Mouse (Mus musculus): ENCODE measurements around the gene Plin5. TPM values are rescaled to one million over a fixed set of nuclear protein-coding genes. Genes with fewer than 3 reads are reported as not detected.

Plin5 gene
- polyA plus RNA-seq, 1 experiment from 2014 or later = 1.3 TPM

- Histone ChIP-seq H3K27me3 (ENCODE audit: control insufficient read depth, insufficient read depth, low read length) (peaks cover 33% of the 10 kb centered on the region), H3K36me3 (ENCODE audit: control insufficient read depth, insufficient read depth, low read length) (no peaks in the 10 kb centered on the region), H3K9me3 (ENCODE audit: control insufficient read depth, low read length) (peaks cover 9% of the 10 kb centered on the region), H3K9ac (ENCODE audit: low read depth, low read length) (no peak overlapping the region), H3K4me2 (replicated peaks; ENCODE audit: low read depth, low read length) (no peak overlapping the region), H3K4me1 (ENCODE audit: control insufficient read depth, insufficient read depth, low read length) (no peaks in the 10 kb centered on the region), H3K4me3 (ENCODE audit: low read length) (no peak overlapping the region), H3K27ac (ENCODE audit: low read depth, low read length) (no peak overlapping the region)
- 78% methylated on average over 11 of the region's 11 CpGs for WGBS
- ATAC-seq (ENCODE audit: low FRiP score, low TSS enrichment) = no peak
Measured at GRCm38 (mm10) chr17:56126175-56126574, 8.8 kb upstream of the Plin5 start.

- WGBS = 78% methylated on average over 4 of the region's 4 CpGs
- H3K4me3 ChIP-seq (ENCODE audit: low read length) = no peak overlapping the region
- peaks cover 42% of the 10 kb centered on the region for H3K27me3 ChIP-seq (ENCODE audit: control insufficient read depth, insufficient read depth, low read length)
- no peak for ATAC-seq (ENCODE audit: low FRiP score, low TSS enrichment)
- no peaks in the 10 kb centered on the region for H3K36me3 ChIP-seq (ENCODE audit: control insufficient read depth, insufficient read depth, low read length)
- H3K9me3 ChIP-seq (ENCODE audit: control insufficient read depth, low read length) = peaks cover 9% of the 10 kb centered on the region
- no peak overlapping the region for H3K4me2 ChIP-seq (replicated peaks; ENCODE audit: low read depth, low read length)
- no peak overlapping the region for H3K9ac ChIP-seq (ENCODE audit: low read depth, low read length)
- peaks cover 3% of the 10 kb centered on the region; the same call in 1 of the 2 replicates for H3K4me1 ChIP-seq (ENCODE audit: control insufficient read depth, insufficient read depth, low read length)
- no peak overlapping the region for H3K27ac ChIP-seq (ENCODE audit: low read depth, low read length)
Measured at GRCm38 (mm10) chr17:56125276-56125630, 7.9 kb upstream of the Plin5 start.

- Histone ChIP-seq H3K36me3 (ENCODE audit: control insufficient read depth, insufficient read depth, low read length) (no peaks in the 10 kb centered on the region), H3K9ac (ENCODE audit: low read depth, low read length) (peak overlapping the region; percentile 65), H3K27ac (ENCODE audit: low read depth, low read length) (no peak overlapping the region), H3K9me3 (ENCODE audit: control insufficient read depth, low read length) (peaks cover 9% of the 10 kb centered on the region), H3K4me2 (replicated peaks; ENCODE audit: low read depth, low read length) (peak overlapping the region; percentile 81), H3K4me3 (ENCODE audit: low read length) (peak overlapping the region; percentile 41), H3K27me3 (ENCODE audit: control insufficient read depth, insufficient read depth, low read length) (peaks cover 48% of the 10 kb centered on the region), H3K4me1 (ENCODE audit: control insufficient read depth, insufficient read depth, low read length) (peaks cover 10% of the 10 kb centered on the region; the same call in 1 of the 2 replicates)
- WGBS = 5% methylated on average over 57 of the region's 59 CpGs
- no peak for ATAC-seq (ENCODE audit: low FRiP score, low TSS enrichment)
Measured at GRCm38 (mm10) chr17:56124377-56125275, 7.2 kb upstream of the Plin5 start.

- H3K4me3 ChIP-seq (ENCODE audit: low read length) = peak overlapping the region; percentile 41
- H3K9me3 ChIP-seq (ENCODE audit: control insufficient read depth, low read length) = peaks cover 9% of the 10 kb centered on the region
- H3K27me3 ChIP-seq (ENCODE audit: control insufficient read depth, insufficient read depth, low read length) = peaks cover 57% of the 10 kb centered on the region
- H3K4me1 ChIP-seq (ENCODE audit: control insufficient read depth, insufficient read depth, low read length) = peaks cover 12% of the 10 kb centered on the region; the same call in 1 of the 2 replicates
- H3K36me3 ChIP-seq (ENCODE audit: control insufficient read depth, insufficient read depth, low read length) = no peaks in the 10 kb centered on the region
- 0 out of 2 replicates have a peak, but pooled peaks have one; percentile 3 for ATAC-seq (ENCODE audit: low FRiP score, low TSS enrichment)
- H3K9ac ChIP-seq (ENCODE audit: low read depth, low read length) = peak overlapping the region; percentile 65
- H3K4me2 ChIP-seq (replicated peaks; ENCODE audit: low read depth, low read length) = peak overlapping the region; percentile 81
- 38% methylated on average over 57 of the region's 59 CpGs for WGBS
- H3K27ac ChIP-seq (ENCODE audit: low read depth, low read length) = no peak overlapping the region
Measured at GRCm38 (mm10) chr17:56123681-56124340, 6.4 kb upstream of the Plin5 start.

- no peaks in the 10 kb centered on the region for H3K36me3 ChIP-seq (ENCODE audit: control insufficient read depth, insufficient read depth, low read length)
- H3K27ac ChIP-seq (ENCODE audit: low read depth, low read length) = no peak overlapping the region
- no peak for ATAC-seq (ENCODE audit: low FRiP score, low TSS enrichment)
- H3K9me3 ChIP-seq (ENCODE audit: control insufficient read depth, low read length) = peaks cover 9% of the 10 kb centered on the region
- 89% methylated on average over 12 of the region's 12 CpGs for WGBS
- no peak overlapping the region for H3K9ac ChIP-seq (ENCODE audit: low read depth, low read length)
- H3K4me1 ChIP-seq (ENCODE audit: control insufficient read depth, insufficient read depth, low read length) = peaks cover 12% of the 10 kb centered on the region; the same call in 1 of the 2 replicates
- H3K4me3 ChIP-seq (ENCODE audit: low read length) = no peak overlapping the region
- peaks cover 59% of the 10 kb centered on the region for H3K27me3 ChIP-seq (ENCODE audit: control insufficient read depth, insufficient read depth, low read length)
- H3K4me2 ChIP-seq (replicated peaks; ENCODE audit: low read depth, low read length) = no peak overlapping the region
Measured at GRCm38 (mm10) chr17:56123161-56123560, 5.8 kb upstream of the Plin5 start.

- H3K4me1 ChIP-seq (ENCODE audit: control insufficient read depth, insufficient read depth, low read length) = peaks cover 12% of the 10 kb centered on the region; the same call in 1 of the 2 replicates
- H3K9ac ChIP-seq (ENCODE audit: low read depth, low read length) = no peak within 1 kb of the TSS
- ATAC-seq (ENCODE audit: low FRiP score, low TSS enrichment) = no peak
- 64% methylated on average over 2 of the region's 2 CpGs for WGBS
- H3K4me3 ChIP-seq (ENCODE audit: low read length) = peak within 1 kb of the TSS; percentile 18; the same call in 1 of the 2 replicates
- H3K27me3 ChIP-seq (ENCODE audit: control insufficient read depth, insufficient read depth, low read length) = peaks cover 59% of the 10 kb centered on the region
- no peak within 1 kb of the TSS for H3K4me2 ChIP-seq (replicated peaks; ENCODE audit: low read depth, low read length)
- H3K36me3 ChIP-seq (ENCODE audit: control insufficient read depth, insufficient read depth, low read length) = no peaks in the 10 kb centered on the region
- H3K9me3 ChIP-seq (ENCODE audit: control insufficient read depth, low read length) = peaks cover 9% of the 10 kb centered on the region
- no peak within 1 kb of the TSS for H3K27ac ChIP-seq (ENCODE audit: low read depth, low read length)
Measured at GRCm38 (mm10) chr17:56121826-56122225, 4.4 kb upstream of the Plin5 start, which contains the start of gene Lrg1. Lrg1 (minus strand) TSS chr17:56122001.

GRCm38 (mm10) chr17:56119981-56120880, 2.8 kb upstream of the Plin5 start:
- H3K9ac ChIP-seq (ENCODE audit: low read depth, low read length) = no peak overlapping the region
- ATAC-seq (ENCODE audit: low FRiP score, low TSS enrichment) = peak; percentile 11; the same call in 1 of the 2 replicates
- H3K36me3 ChIP-seq (ENCODE audit: control insufficient read depth, insufficient read depth, low read length) = no peaks in the 10 kb centered on the region
- no peak overlapping the region for H3K27ac ChIP-seq (ENCODE audit: low read depth, low read length)
- H3K4me2 ChIP-seq (replicated peaks; ENCODE audit: low read depth, low read length) = peak overlapping the region; percentile 35
- H3K4me3 ChIP-seq (ENCODE audit: low read length) = peak overlapping the region; percentile 18
- H3K4me1 ChIP-seq (ENCODE audit: control insufficient read depth, insufficient read depth, low read length) = peaks cover 12% of the 10 kb centered on the region; the same call in 1 of the 2 replicates
- H3K9me3 ChIP-seq (ENCODE audit: control insufficient read depth, low read length) = peaks cover 9% of the 10 kb centered on the region
- H3K27me3 ChIP-seq (ENCODE audit: control insufficient read depth, insufficient read depth, low read length) = peaks cover 59% of the 10 kb centered on the region
- WGBS = 5% methylated on average over 65 of the region's 66 CpGs

GRCm38 (mm10) chr17:56119431-56119830, 2.0 kb upstream of the Plin5 start:
- H3K4me2 ChIP-seq (replicated peaks; ENCODE audit: low read depth, low read length) = peak overlapping the region; percentile 35
- peaks cover 56% of the 10 kb centered on the region for H3K27me3 ChIP-seq (ENCODE audit: control insufficient read depth, insufficient read depth, low read length)
- no peak overlapping the region for H3K27ac ChIP-seq (ENCODE audit: low read depth, low read length)
- ATAC-seq (ENCODE audit: low FRiP score, low TSS enrichment) = peak; percentile 24; the same call in 1 of the 2 replicates
- peaks cover 12% of the 10 kb centered on the region; the same call in 1 of the 2 replicates for H3K4me1 ChIP-seq (ENCODE audit: control insufficient read depth, insufficient read depth, low read length)
- H3K4me3 ChIP-seq (ENCODE audit: low read length) = peak overlapping the region; percentile 18
- no peak overlapping the region for H3K9ac ChIP-seq (ENCODE audit: low read depth, low read length)
- WGBS = 29% methylated on average over 12 of the region's 12 CpGs
- no peaks in the 10 kb centered on the region for H3K36me3 ChIP-seq (ENCODE audit: control insufficient read depth, insufficient read depth, low read length)
- H3K9me3 ChIP-seq (ENCODE audit: control insufficient read depth, low read length) = peaks cover 9% of the 10 kb centered on the region

Measured in kidney, embryonic 14.5 days (tissue).